Mouse (Mus musculus) MEL (cell line): ENCODE results near the gene Dock9. TPM values are rescaled to one million over a fixed set of nuclear protein-coding genes. Genes with fewer than 3 reads are reported as not detected.

Experiments
- DNase-seq: peaks from one replicate; pipeline ENCODE4 v3.0.0; 2011; ENCODE audit warnings: low read depth, low spot score
- H3K27ac ChIP-seq: 2 replicates; pipeline ENCODE4 v1.5.1; 2012; ENCODE audit warnings: low read depth, mild to moderate bottlenecking, control low read depth, low read length, moderate library complexity; ENCODE audit not compliant: control insufficient read depth
- H3K27me3 ChIP-seq, 2 experiments: fragments of 150-350 bp in 1 of 2; sonication (generic) in 1 of 2; 2 replicates each; pipeline ENCODE4 v1.6.1; 2012; ENCODE audit warnings: low read length in 2 of 2, mild to moderate bottlenecking in 2 of 2, improper control_type of control experiment in 1 of 2, moderate library complexity in 1 of 2; ENCODE audit not compliant: insufficient read depth in 2 of 2, control insufficient read depth in 1 of 2
- H3K36me3 ChIP-seq, 2 experiments: 2 replicates each; pipeline ENCODE4 v1.6.1; 2012 to 2014; ENCODE audit warnings: low read length in 2 of 2, improper control_type of control experiment in 1 of 2, inconsistent platforms in 1 of 2, mild to moderate bottlenecking in 1 of 2; ENCODE audit not compliant: insufficient read depth in 2 of 2, control insufficient read depth in 1 of 2
- H3K4me1 ChIP-seq, 2 experiments: fragments of 150-350 bp in 1 of 2; sonication (generic) in 1 of 2; 2 replicates each; pipeline ENCODE4 v1.6.1; 2012; ENCODE audit warnings: low read length in 2 of 2, improper control_type of control experiment in 1 of 2, mild to moderate bottlenecking in 1 of 2; ENCODE audit not compliant: insufficient read depth in 2 of 2, control insufficient read depth in 1 of 2
- H3K4me3 ChIP-seq, 2 experiments: fragments of 150-350 bp in 1 of 2; sonication (generic) in 1 of 2; 2 replicates each; pipeline ENCODE4 v1.5.1; 2012; ENCODE audit warnings: low read depth in 2 of 2, low read length in 2 of 2, mild to moderate bottlenecking in 2 of 2, moderate library complexity in 2 of 2, control low read depth in 1 of 2, improper control_type of control experiment in 1 of 2; ENCODE audit not compliant: control insufficient read depth in 1 of 2, insufficient read depth in 1 of 2
- H3K79me2 ChIP-seq: 2 replicates; pipeline ENCODE4 v1.6.1; 2012; ENCODE audit warnings: mild to moderate bottlenecking, low read length, moderate library complexity; ENCODE audit not compliant: control insufficient read depth, poor library complexity, insufficient read depth
- H3K9ac ChIP-seq: 2 replicates; pipeline ENCODE4 v1.6.1; 2012; ENCODE audit warnings: low read depth, mild to moderate bottlenecking, control low read depth, low read length, moderate library complexity; ENCODE audit not compliant: control insufficient read depth, poor library complexity, severe bottlenecking
- H3K9me3 ChIP-seq: fragments of 150-350 bp; sonication (generic); replicated peaks from 2 replicates; pipeline ENCODE4 v1.6.1; 2012; ENCODE audit warnings: mild to moderate bottlenecking, low read length, improper control_type of control experiment, moderate library complexity; ENCODE audit not compliant: insufficient read depth
- BHLHE40 ChIP-seq: IDR thresholded peaks from 2 replicates; pipeline ENCODE4 v1.6.1; 2012; ENCODE audit warnings: low read depth, mild to moderate bottlenecking, inconsistent platforms, low read length, improper control_type of control experiment, borderline replicate concordance
- CHD1 ChIP-seq: IDR thresholded peaks from 2 replicates; pipeline ENCODE4 v1.6.1; 2012; ENCODE audit warnings: low read depth, mild to moderate bottlenecking, inconsistent platforms, low read length, improper control_type of control experiment
- CHD2 ChIP-seq: IDR thresholded peaks from 2 replicates; pipeline ENCODE4 v1.6.1; 2011; ENCODE audit warnings: low read length, improper control_type of control experiment
- E2F4 ChIP-seq: IDR thresholded peaks from 2 replicates; pipeline ENCODE4 v1.6.1; 2011; ENCODE audit warnings: low read depth, low read length, improper control_type of control experiment, borderline replicate concordance
- ELF1 ChIP-seq: IDR thresholded peaks from 2 replicates; pipeline ENCODE4 v1.6.1; 2014; ENCODE audit warnings: low read depth, mild to moderate bottlenecking, inconsistent platforms, low read length, improper control_type of control experiment, moderate library complexity
- EP300 ChIP-seq, 2 experiments: IDR thresholded peaks; 2 replicates each; pipeline ENCODE4 v1.6.1; 2011; ENCODE audit warnings: improper control_type of control experiment in 2 of 2, low read length in 2 of 2, low read depth in 1 of 2, mild to moderate bottlenecking in 1 of 2
- ETS1 ChIP-seq: IDR thresholded peaks from 2 replicates; pipeline ENCODE4 v1.6.1; 2012; ENCODE audit warnings: low read depth, mild to moderate bottlenecking, inconsistent platforms, low read length, improper control_type of control experiment, moderate library complexity
- GABPA ChIP-seq: IDR thresholded peaks from 2 replicates; pipeline ENCODE4 v1.6.1; 2012; ENCODE audit warnings: low read depth, mild to moderate bottlenecking, inconsistent platforms, low read length, improper control_type of control experiment, moderate library complexity
- GATA1 ChIP-seq: IDR thresholded peaks from 2 replicates; pipeline ENCODE4 v1.6.1; 2011; ENCODE audit warnings: low read depth, low read length, improper control_type of control experiment
- HCFC1 ChIP-seq: IDR thresholded peaks from 2 replicates; pipeline ENCODE4 v1.6.1; 2012; ENCODE audit warnings: low read depth, mild to moderate bottlenecking, inconsistent platforms, low read length, improper control_type of control experiment, moderate library complexity
- JUND ChIP-seq: IDR thresholded peaks from 2 replicates; pipeline ENCODE4 v1.6.1; 2011; ENCODE audit warnings: low read depth, mild to moderate bottlenecking, improper control_type of control experiment, low read length
- KAT2A ChIP-seq: conservative IDR thresholded peaks from 2 replicates; pipeline ENCODE4 v1.6.1; 2012; ENCODE audit warnings: low read depth, low read length, improper control_type of control experiment, inconsistent platforms
- MAFK ChIP-seq: IDR thresholded peaks from 2 replicates; pipeline ENCODE4 v1.6.1; 2011; ENCODE audit warnings: low read depth, mild to moderate bottlenecking, low read length, improper control_type of control experiment, borderline replicate concordance
- MAX ChIP-seq: IDR thresholded peaks from 2 replicates; pipeline ENCODE4 v1.6.1; 2011; ENCODE audit warnings: low read length, improper control_type of control experiment
- MAZ ChIP-seq: IDR thresholded peaks from 2 replicates; pipeline ENCODE4 v1.6.1; 2012; ENCODE audit warnings: low read depth, mild to moderate bottlenecking, inconsistent platforms, low read length, improper control_type of control experiment
- MXI1 ChIP-seq: IDR thresholded peaks from 2 replicates; pipeline ENCODE4 v1.6.1; 2011; ENCODE audit warnings: mild to moderate bottlenecking, low read depth, low read length, improper control_type of control experiment
- MYB ChIP-seq: IDR thresholded peaks from 2 replicates; pipeline ENCODE4 v1.6.1; 2011; ENCODE audit warnings: mild to moderate bottlenecking, low read depth, low read length, improper control_type of control experiment
- MYC ChIP-seq: IDR thresholded peaks from 2 replicates; pipeline ENCODE4 v1.6.1; 2011; ENCODE audit warnings: low read depth, mild to moderate bottlenecking, low read length, improper control_type of control experiment, moderate library complexity
- NRF1 ChIP-seq: IDR thresholded peaks from 2 replicates; pipeline ENCODE4 v1.6.1; 2014; ENCODE audit warnings: low read depth, mild to moderate bottlenecking, inconsistent platforms, low read length, improper control_type of control experiment, moderate library complexity; ENCODE audit not compliant: poor library complexity, insufficient read depth, severe bottlenecking
- POLR2A ChIP-seq, 2 experiments: IDR thresholded peaks; 2 replicates each; pipeline ENCODE4 v1.6.1; 2011 to 2012; ENCODE audit warnings: low read length in 2 of 2, mild to moderate bottlenecking in 2 of 2, control low read depth in 1 of 2, improper control_type of control experiment in 1 of 2, low read depth in 1 of 2, moderate library complexity in 1 of 2; ENCODE audit not compliant: control insufficient read depth in 1 of 2, insufficient read depth in 1 of 2, poor library complexity in 1 of 2
- POLR2AphosphoS2 ChIP-seq: IDR thresholded peaks from 2 replicates; pipeline ENCODE4 v1.6.1; 2011; ENCODE audit warnings: low read length, improper control_type of control experiment
- POLR2AphosphoS5 ChIP-seq: IDR thresholded peaks from 2 replicates; pipeline ENCODE4 v1.6.1; 2012; ENCODE audit warnings: low read depth, borderline replicate concordance, mild to moderate bottlenecking, inconsistent platforms, low read length, moderate library complexity, mixed read lengths
- RAD21 ChIP-seq: IDR thresholded peaks from 2 replicates; pipeline ENCODE4 v1.6.1; 2011; ENCODE audit warnings: mild to moderate bottlenecking, low read depth, low read length, improper control_type of control experiment
- RCOR1 ChIP-seq: IDR thresholded peaks from 2 replicates; pipeline ENCODE4 v1.6.1; 2012; ENCODE audit warnings: low read depth, mild to moderate bottlenecking, inconsistent platforms, low read length, improper control_type of control experiment
- SIN3A ChIP-seq: IDR thresholded peaks from 2 replicates; pipeline ENCODE4 v1.6.1; 2012; ENCODE audit warnings: low read length, improper control_type of control experiment, inconsistent platforms
- SMC3 ChIP-seq: IDR thresholded peaks from 2 replicates; pipeline ENCODE4 v1.6.1; 2011; ENCODE audit warnings: low read depth, low read length, improper control_type of control experiment
- TAL1 ChIP-seq: IDR thresholded peaks from 2 replicates; pipeline ENCODE4 v1.6.1; 2012; ENCODE audit warnings: mild to moderate bottlenecking, inconsistent platforms, low read length, moderate library complexity, mixed read lengths
- TBP ChIP-seq: IDR thresholded peaks from 2 replicates; pipeline ENCODE4 v1.8.0; 2011; ENCODE audit warnings: low read depth, low read length, improper control_type of control experiment
- TCF12 ChIP-seq: IDR thresholded peaks from 2 replicates; pipeline ENCODE4 v1.6.1; 2014; ENCODE audit warnings: low read depth, mild to moderate bottlenecking, inconsistent platforms, low read length, improper control_type of control experiment, moderate library complexity
- UBTF ChIP-seq: IDR thresholded peaks from 2 replicates; pipeline ENCODE4 v1.6.1; 2012; ENCODE audit warnings: low read depth, mild to moderate bottlenecking, inconsistent platforms, low read length, improper control_type of control experiment, moderate library complexity, borderline replicate concordance; ENCODE audit not compliant: insufficient read depth
- USF1 ChIP-seq: IDR thresholded peaks from 2 replicates; pipeline ENCODE4 v1.6.1; 2014; ENCODE audit warnings: low read depth, mild to moderate bottlenecking, inconsistent platforms, low read length, improper control_type of control experiment, moderate library complexity
- ZC3H11A ChIP-seq: IDR thresholded peaks from 2 replicates; pipeline ENCODE4 v1.6.1; 2012; ENCODE audit warnings: low read depth, mild to moderate bottlenecking, inconsistent platforms, low read length, improper control_type of control experiment
- ZKSCAN1 ChIP-seq: IDR thresholded peaks from 2 replicates; pipeline ENCODE4 v1.6.1; 2012; ENCODE audit warnings: low read depth, mild to moderate bottlenecking, inconsistent platforms, low read length, improper control_type of control experiment, moderate library complexity
- ZMIZ1 ChIP-seq: IDR thresholded peaks from 2 replicates; pipeline ENCODE4 v1.6.1; 2012; ENCODE audit warnings: low read depth, mild to moderate bottlenecking, inconsistent platforms, low read length, improper control_type of control experiment, moderate library complexity
- ZNF384 ChIP-seq: IDR thresholded peaks from 2 replicates; pipeline ENCODE4 v1.6.1; 2012; ENCODE audit warnings: low read depth, mild to moderate bottlenecking, inconsistent platforms, low read length, improper control_type of control experiment
- polyA plus RNA-seq, 2 experiments: library from polyadenylated mRNA; stranded (reverse) in 1 of 2; unstranded in 1 of 2; fragments of >175 nt in 1 of 2; fragments of >200 nt in 1 of 2; gene quantifications; 2 replicates each; pipeline versions ENCODE4 v1.2.1 to v1.2.4; 2012; ENCODE audit warnings: low replicate concordance in 2 of 2, low read depth in 1 of 2; ENCODE audit not compliant: insufficient read length in 2 of 2, insufficient read depth in 1 of 2, missing spikeins in 1 of 2
- total RNA-seq: library from RNA; depleted of rRNA; stranded (reverse); fragments of 300-350 nt; gene quantifications from 2 replicates; pipeline ENCODE4 v1.2.3, GENCODE M21; 2012; rRNA removed

The Dock9 gene
- total RNA-seq = 5.6 and 6.3 TPM in 2 replicates
- polyA plus RNA-seq = 1 to 10 TPM in 1 of 2 experiments, not detected in 1; 9.4 TPM

DNA sequence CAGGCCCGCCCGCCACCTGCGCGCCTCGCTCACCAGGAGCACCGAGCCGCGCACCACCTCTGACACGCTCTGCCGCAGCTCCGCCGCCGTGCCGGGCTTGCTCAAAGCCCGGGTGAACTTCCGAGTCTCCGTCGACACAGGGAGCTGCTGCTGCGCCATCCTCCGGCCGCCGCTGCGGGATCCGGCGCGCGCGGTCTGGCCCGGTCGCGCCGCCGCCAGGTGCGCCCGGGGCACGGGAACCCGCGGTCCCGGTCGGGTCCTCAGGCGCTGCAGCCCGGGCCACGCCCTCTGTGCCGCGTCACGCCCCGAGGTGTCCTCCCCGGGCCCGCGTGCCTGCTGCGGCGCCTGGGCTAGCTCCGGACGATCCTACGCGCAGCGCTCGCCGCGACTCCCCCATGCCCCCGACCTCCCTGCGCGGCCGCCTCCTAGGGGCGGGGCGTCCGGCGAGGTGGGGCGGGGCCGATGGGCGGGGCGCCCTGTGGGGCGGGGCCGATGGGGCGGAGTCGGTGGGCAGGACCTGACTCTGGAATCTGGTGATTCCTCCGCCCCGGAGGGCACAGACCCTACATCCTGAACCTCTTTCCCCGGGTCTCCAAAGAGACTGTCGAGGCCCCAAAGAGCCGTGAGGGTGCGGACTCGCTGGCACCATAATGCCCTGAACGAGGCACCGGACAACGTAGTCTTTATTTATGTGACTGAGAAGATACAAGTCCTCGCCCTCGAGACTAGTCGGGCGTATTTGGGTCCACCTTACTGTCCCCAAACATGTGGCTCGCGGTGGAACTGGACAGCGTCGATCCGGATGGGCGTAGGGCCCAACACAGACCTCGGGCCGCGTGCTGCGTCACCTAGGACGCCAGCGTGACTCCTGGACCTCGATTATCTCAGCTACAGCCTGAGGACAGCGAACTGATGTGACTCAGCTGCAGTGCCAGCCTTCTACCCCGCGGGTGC is at the start of gene Dock9:
Gene Dock9 (minus strand): TSS at position 381 of the 954 bp plus-strand sequence.
- DNase-seq = peak; percentile 89
- peak within 1 kb of the TSS; percentile 83 for H3K9ac ChIP-seq
- peaks cover 2% of the 10 kb centered on the region; the same call in 1 of the 2 replicates for H3K79me2 ChIP-seq
- H3K9me3 ChIP-seq = no peaks in the 10 kb centered on the region
- H3K36me3 ChIP-seq = peaks cover 0 to 32% of the 10 kb centered on the region in 2 experiments; a peak in 2 of 4 replicates
- peak within 1 kb of the TSS; percentile 75 for H3K27ac ChIP-seq
- H3K4me3 ChIP-seq = peak within 1 kb of the TSS; percentile 74 to 94
- H3K4me1 ChIP-seq = peaks cover 16 to 30% of the 10 kb centered on the region in 2 experiments
- H3K27me3 ChIP-seq = no peaks in the 10 kb centered on the region
- no peak for TF ChIP-seq KAT2A
- TF ChIP-seq TBP = no peak; the same call in 1 of the 2 replicates
- no peak for TF ChIP-seq MYB
- TF ChIP-seq RCOR1 = no peak
- TF ChIP-seq BHLHE40 = no peak
- peak; percentile 32; the same call in 1 of the 2 replicates for TF ChIP-seq POLR2AphosphoS2
- no peak for TF ChIP-seq TCF12
- TF ChIP-seq MAZ = peak; percentile 9; the same call in 1 of the 2 replicates
- TF ChIP-seq ETS1 = no peak
- TF ChIP-seq JUND = no peak
- TF ChIP-seq EP300 (IDR thresholded peaks at IDR 0.05; ENCODE audit: low read depth in 1 of 2, low read length in 2 of 2) = no peak
- peak; percentile 26; the same call in 1 of the 2 replicates for TF ChIP-seq MXI1
- no peak for TF ChIP-seq ZNF384
- TF ChIP-seq ZMIZ1 = no peak
- no peak for TF ChIP-seq E2F4
- TF ChIP-seq GABPA = no peak
- TF ChIP-seq POLR2AphosphoS5 = no peak
- TF ChIP-seq GATA1 = no peak
- TF ChIP-seq ZC3H11A = no peak
- no peak; the same call in 1 of the 2 replicates for TF ChIP-seq MYC
- TF ChIP-seq CHD1 = no peak
- no peak for TF ChIP-seq TAL1
- no peak for TF ChIP-seq CHD2
- no peak for TF ChIP-seq USF1
- TF ChIP-seq HCFC1 = no peak
- 0 out of 2 replicates have a peak, but pooled peaks have one; percentile 28 for TF ChIP-seq ELF1
- no peak for TF ChIP-seq ZKSCAN1
- TF ChIP-seq NRF1 = peak; percentile 38
- no peak for TF ChIP-seq RAD21
- TF ChIP-seq MAX = peak; percentile 70
- peak; percentile 33; the same call in 1 of the 2 replicates for TF ChIP-seq SIN3A
- TF ChIP-seq MAFK = no peak
- TF ChIP-seq POLR2A (IDR thresholded peaks at IDR 0.05; ENCODE audit: control insufficient read depth in 1 of 2, insufficient read depth in 1 of 2, low read depth in 1 of 2, low read length in 2 of 2, poor library complexity in 1 of 2) = peak; percentile 2 to 60; a peak in 3 of 4 replicates
- TF ChIP-seq UBTF = no peak
- TF ChIP-seq SMC3 = no peak
